Mouse (Mus musculus): Measurements from ENCODE around the gene Cacfd1. TPM values are rescaled to one million over a fixed set of nuclear protein-coding genes. Genes with fewer than 3 reads are reported as not detected.

The Cacfd1 gene
- total RNA-seq, 2 experiments from 2014 or later, result 5.1 to 18.2 TPM

DNA sequence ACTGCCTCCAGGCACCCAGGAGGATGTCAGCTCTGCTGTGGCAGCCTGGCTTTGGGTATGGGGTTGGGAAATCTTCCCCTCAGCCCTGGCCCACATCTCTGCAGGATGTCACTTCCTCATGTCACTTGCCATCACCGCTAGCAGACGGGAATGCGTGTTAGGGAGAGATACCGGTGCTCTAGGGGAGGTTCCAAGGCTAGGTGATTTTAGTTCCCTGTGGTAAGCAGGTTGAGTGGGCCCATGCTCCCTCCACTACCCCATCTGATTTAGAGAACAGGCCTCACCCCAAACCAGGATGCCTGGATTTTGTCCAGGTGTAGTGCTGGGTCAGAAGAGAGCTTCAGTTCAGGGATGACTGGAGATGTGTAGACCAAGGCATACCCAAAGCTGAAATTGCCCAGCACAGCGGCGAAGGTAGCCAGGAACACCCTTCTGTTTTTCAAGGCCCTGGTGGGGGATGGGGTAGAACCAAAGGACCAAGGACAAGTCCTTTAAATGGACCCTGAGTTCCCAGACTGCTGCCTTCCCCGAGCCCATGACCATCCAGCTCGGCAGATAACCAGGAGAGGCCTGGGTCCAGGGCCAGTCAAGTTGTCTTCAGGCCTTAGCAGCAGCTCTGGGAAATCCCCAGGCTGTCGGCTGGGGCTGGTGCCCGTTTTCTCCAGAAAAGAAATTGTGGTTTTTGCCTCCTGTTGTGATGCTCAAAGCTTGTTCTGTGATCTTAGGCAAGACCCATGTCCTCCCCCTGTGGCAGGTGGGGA is 17.3 kb downstream of the Cacfd1 start:
- ATAC-seq (replicated peaks; ENCODE audit: poor library complexity), result peak; percentile 51

DNA sequence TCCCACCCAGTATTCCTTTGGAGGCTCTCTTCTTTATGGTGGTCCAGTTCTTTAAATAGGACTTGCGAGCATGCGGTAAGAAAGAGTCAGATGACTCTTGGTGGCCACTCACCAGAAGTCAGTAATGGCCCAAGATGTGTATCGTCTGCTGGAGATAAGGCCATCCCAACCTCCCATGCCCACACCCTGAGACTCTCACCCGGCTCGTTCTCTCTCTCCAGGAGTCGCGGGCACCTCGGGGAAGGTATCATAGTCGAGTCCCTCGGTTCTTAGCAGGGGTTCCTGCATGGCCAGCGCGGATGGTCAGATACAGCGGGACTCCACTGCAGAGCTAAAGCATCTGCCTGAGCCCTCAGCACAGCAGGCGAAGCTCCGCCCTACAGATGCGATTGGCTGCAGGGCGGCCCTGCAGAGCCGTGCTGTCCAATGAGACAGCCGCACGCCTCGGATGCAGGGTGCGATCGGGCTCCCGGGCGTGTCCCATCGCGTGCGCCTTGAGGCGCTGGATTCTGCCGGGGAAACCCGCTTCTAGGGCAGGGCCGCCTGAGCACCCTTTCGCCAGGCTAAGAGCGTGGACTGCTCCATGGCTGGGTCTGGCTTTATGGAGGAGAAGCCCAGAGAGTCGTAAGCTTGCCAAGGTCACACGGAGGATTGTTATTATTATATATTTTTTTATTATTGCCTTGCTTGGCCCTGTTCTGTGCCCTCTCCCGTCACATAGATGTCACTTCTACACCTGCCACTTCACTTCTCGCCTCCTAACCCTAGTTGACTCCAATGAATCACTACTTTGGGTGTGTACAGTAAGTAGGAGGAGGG is 18.1 kb downstream of the Cacfd1 start, which contains the start of gene Slc2a6:
TSS of gene Slc2a6 (minus strand) at position 381 of the 819 bp plus-strand sequence.
- ATAC-seq (replicated peaks; ENCODE audit: poor library complexity), result peak; percentile 89

DNA sequence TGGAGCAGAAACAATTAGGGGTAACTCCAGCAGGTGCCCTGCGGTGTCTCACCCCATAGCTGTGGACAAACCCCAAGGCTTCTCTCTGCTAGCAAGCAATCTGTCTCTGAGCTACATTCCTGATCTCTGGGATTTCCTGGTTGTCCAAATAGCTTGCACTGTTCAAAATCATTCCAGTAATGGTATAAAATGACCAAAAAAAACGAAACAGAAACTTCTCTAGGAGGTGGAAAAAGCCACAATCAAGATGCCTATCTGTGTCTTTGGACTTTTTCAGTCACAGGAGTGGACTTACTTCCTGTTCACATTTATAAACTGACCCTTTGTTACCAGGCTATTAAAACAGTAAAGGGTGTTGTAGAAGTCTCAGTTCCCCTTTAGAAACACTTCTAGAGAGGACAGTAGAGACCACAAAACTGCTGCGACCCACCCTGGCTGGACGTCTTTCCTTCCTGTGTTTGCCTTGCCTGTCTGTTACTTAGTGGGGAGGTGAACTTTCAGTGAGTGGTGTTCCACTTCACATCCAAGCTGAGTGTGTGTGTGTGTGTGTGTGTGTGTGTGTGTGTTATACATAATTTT is 18.8 kb downstream of the Cacfd1 start:
- ATAC-seq (replicated peaks; ENCODE audit: poor library complexity), result peak; percentile 26

DNA sequence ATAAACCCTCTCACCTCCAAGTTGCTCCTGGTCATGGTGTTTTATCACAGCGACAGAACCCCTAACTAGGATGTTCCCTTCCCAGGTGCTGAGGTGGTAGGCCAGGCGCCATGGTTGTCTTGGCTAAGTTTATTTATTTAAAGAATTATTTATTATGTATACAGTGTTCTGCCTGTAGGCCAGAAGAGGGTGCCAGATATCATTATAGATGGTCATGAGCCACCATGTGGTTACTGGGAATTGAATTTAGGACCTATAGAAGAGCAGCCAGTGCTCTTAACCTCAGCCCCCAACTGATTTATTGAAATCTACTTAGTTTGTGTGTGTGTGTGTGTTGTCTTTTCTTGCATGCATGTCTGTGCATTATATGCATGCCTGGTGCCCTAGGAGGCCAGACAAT is 22.6 kb downstream of the Cacfd1 start:
- no peak for ATAC-seq (replicated peaks; ENCODE audit: poor library complexity)

DNA sequence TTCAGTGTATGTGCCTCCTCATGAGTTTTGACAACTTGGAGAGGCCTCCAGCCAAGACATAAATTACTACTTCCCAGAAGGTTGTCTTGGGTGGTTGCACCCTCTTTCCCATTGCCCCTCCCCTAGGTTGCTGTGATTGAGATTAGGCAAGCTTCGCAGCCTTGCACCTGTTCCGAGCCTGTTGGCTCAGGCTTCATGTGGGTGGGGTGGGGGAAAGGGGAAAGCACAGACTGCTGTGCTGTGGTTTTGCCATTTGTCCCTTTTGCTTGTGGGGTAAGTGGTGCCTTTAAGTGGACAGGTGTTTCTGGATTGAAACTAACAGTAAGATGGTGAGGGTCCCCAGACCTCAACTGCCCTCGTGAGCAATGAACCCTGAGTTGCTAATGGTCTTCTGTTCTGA is 26.3 kb downstream of the Cacfd1 start:
- ATAC-seq (replicated peaks; ENCODE audit: poor library complexity), result no peak

DNA sequence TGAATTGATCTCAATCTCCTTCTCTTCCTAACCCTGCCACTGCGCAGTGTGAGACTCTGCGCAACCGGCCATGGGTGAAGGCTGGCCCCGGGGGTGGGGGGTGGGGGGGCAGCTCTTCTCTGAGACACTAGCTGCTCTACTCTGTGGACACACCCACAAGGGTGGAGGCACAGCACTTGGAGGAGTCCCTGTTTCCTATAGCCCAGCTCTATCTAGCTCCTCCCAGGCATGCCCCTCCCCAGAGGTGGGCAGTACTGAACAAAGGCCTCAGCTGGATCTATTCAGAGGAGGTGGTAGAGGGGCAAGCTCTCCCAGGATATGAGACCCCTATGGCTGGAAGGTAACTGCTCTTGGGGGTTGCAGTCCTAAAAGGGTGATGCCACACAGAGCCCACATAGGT is 27.3 kb downstream of the Cacfd1 start:
- ATAC-seq (replicated peaks; ENCODE audit: poor library complexity), result no peak

DNA sequence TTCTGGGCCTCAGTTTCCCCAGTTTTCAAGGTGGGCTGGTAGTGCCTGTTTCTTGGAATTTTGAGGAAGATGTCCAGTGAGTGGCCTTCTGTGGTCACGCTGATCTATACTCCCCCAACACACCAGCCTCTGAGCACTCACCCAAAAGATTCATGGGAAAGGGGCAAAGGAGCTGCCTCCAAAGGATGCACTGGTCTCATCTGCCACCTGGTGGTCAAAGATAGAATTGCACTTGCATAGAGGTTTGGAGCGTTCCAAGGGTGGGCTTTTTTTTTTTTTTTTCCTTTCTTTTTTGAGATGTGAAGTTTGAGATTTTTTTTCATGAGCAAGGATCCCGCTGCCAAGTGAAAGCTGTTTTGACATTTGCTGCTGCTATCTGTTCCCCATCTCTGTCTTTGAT is 28.9 kb downstream of the Cacfd1 start:
- ATAC-seq (replicated peaks; ENCODE audit: poor library complexity), result peak; percentile 68

DNA sequence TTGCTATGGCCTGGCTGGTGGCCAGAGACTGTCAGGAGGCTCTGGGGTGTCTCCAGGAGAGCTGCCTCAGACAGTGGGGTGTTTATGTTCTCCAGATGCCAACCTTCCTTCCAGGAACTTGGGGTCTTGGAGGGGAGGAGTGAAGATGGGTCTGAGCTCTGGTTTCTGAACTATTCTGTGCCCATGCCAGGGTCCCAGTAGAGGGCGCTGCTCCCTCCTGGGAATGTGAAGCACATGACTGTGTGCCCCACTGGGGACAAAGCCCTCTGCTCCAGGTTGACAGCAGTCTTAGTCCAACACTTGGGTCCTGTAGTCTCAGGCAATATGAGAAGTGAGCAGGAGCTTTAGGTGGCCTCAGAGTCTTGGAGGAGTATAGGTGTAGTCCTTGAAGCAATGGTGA is 29.6 kb downstream of the Cacfd1 start:
- ATAC-seq (replicated peaks; ENCODE audit: poor library complexity), result no peak

DNA sequence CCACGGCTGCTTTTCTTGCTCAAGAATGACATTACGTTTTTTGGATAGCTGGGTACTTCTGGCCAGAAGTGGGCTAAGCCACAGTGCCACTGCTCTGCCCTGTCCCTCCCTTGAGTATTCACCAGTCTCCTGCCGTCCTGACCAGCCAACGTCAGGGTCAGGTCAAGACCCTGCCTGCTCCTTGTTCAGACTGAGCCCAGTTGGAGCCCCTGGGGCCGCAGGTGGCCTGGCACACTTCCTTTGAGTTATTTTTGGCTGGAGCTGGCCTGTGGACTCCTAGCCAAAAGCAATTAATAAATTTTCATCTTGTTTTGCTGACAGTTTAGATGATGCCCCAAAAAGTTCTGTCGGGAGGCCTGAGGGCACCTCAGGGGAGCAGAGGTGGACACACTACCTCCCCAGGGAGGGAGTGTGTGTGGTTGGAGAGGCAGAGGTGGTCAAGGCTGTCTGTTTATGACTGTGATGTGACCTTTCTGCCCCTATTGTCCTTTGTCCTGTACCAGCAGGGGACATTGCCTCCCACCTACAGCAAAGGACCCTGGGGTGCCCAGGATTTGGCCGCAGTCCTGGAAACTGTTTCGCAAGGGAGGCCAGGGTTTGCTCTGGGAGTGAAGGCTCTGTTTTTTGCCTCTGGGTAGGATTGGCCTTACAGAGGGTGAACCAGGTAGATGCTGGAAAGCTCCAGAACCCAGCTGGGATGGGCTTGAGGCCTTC is 32.6 kb downstream of the Cacfd1 start:
- ATAC-seq (replicated peaks; ENCODE audit: poor library complexity), result no peak

DNA sequence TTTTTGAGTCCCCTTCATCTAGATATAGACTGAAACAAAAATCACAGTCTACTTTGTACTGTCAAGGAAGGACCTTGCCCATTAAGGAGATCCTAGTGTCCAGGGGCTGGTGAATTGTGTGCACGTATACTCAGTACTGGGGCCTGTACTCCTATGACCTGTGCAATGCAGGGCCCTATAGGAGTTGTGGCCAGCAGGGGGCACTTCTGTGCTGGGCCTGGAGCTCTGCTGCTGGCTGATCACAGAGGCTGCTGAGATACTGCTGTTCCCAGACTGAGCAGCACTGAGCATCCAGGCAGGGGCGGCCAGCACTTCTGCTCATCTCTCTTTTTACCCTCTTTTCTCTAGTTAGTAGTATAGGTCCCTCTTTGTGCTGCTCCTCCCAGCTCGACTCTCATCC is 33.7 kb downstream of the Cacfd1 start:
- peak; percentile 74 for ATAC-seq (replicated peaks; ENCODE audit: poor library complexity)

DNA sequence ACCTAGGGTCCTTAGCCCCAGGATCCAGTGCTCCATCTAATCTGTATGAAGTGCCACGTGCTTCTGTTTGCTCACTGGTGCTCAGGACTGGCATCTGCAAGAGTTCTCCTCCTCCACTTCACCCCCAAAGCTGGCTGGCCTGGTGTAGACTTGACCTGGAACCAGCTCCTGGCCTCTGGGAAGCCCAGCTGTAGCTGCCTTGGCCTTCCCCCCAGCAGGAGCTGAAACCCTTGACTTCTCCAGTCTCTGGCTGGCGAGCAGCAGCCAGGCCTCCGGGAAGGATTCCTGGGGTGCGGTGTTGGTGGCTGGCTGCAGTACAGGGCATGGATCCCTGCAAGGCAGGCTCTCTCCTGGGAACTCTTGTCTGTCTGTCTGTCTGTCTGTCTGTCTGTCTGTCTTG is 34.4 kb downstream of the Cacfd1 start:
- no peak for ATAC-seq (replicated peaks; ENCODE audit: poor library complexity)

DNA sequence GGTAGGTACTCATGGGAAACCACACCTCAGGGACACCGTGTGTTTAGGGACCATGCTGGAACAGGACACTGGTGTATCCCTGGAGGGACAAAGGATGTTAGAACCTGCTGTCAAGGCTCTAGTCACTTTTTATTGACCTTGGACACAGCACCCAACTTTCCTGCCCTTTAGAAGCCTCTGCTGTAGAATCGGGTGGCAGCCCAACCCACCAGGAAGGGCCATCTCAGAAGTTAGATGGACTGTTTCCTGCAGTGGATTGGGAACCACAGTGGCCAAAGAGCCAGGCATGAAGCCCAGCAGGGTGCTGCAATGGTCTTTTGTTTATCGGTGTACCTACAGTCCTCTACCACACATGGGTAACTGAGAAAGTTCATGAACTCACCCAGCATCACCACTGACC is 34.9 kb downstream of the Cacfd1 start:
- ATAC-seq (replicated peaks; ENCODE audit: poor library complexity), result no peak

DNA sequence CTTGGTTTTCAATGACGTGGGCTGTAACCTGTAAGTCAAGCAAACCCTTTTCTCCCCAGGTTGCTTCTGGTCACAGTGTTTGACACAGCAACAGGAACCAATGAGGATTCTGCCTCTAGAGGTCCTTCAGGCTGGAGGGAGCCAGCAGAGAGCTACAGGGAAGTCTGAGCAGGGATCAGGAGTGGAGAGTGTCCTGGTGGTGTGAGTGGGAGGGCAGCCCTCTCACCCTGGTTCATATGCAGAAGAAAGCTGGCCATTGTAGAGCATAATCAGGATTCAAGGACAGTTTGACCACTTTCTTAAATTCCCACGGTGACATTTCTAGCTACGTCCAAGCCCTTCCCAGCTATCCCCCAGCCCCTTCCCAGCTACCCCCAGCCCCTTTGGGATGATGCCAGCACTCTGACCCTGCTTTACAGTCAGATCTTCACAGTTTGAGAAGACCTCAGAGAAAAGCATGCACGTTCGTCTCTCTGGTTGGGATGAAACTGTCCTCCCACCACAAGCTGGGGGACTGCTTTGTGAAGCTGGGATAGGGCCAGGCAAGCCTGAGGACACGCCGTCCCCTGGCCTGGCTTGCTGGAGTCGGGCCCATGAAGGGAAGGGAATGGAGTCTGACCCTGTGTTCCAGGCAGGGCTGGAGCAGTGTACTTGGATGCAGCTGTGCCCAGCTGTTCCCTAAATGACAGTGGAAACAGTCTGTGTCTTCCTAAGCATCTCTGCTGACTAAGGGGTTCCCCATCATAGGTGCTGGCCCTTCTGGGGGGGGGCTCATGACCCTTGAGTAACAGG is 36.4 kb downstream of the Cacfd1 start:
- no peak for ATAC-seq (replicated peaks; ENCODE audit: poor library complexity)

DNA sequence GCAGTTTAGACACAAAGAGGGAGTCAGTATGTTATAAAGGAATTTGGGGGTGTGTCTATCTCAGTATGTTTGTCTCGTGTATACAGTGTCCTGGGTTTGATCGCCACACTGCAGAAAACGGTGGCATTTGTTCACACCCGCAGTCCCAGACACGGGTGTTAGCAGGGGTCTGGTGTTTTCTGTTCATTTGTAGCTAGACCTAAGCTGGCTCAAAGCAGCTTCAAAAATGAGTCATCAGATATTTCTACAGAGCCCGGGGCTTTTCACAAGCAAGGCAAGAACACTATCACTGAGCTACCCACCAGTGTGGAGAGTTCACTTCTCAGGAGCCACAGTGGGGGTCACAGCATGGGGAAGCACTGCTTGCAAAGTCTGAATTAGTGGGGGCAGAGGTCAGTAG is 39.7 kb downstream of the Cacfd1 start:
- no peak for ATAC-seq (replicated peaks; ENCODE audit: poor library complexity)

DNA sequence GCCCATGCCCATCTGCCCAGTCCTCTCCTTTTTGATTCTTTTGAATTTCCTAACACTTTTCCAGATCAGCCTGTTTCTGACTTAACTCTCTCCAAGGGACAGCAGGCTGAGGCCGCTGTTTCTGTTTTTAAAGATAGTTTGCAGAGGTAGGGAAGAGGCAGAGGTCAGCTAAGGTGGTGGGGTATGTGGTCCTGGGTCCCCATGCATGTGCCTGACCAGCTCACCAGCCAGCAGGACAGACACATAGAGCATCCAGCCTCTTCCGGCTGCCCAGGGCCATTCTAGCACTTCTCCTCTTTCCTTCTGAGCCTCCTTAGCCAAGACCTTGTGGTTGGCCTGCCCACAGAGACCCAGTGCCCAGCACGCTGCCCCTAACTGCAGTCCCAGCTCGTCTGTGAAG is 48.5 kb downstream of the Cacfd1 start:
- no peak for ATAC-seq (replicated peaks; ENCODE audit: poor library complexity)

DNA sequence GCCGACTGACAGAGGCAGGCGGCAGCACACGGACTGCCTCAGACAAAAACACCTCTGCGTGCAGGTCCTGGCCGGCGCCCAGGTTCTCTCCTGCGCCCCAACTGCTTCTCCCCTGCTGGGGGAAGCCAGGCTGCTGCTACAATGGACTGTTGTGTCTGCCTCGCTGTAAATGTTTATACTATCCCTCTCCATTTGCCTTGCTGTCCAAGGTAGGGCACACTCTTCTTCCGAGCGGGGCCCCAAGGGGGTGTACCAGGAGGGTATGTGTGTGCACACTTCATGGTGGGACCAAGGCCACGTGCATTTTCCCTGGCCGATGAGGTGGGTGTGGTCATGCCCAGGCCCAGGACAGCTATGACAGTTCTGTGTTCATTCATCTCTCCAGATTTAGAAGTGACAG is 49.0 kb downstream of the Cacfd1 start:
- no peak for ATAC-seq (replicated peaks; ENCODE audit: poor library complexity)

DNA sequence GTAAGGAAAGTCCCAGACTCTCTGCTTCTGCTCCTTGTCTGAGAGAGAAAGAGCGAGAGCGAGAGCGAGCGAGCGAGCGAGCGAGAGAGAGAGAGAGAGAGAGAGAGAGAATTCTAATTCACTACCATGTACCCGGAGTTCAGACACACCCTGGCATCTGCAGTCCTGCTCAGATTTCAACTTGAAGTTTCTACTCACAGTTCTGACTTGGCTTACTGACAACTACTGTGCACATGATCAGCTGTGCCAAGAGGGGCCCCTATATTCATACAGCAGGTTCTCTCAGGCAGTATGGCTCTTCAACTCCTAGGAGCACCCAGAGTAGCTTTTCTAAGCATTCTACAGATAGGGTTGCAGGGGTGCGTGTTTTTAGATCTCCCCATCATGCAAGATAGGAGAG is 49.5 kb downstream of the Cacfd1 start:
- ATAC-seq (replicated peaks; ENCODE audit: poor library complexity), result no peak

DNA sequence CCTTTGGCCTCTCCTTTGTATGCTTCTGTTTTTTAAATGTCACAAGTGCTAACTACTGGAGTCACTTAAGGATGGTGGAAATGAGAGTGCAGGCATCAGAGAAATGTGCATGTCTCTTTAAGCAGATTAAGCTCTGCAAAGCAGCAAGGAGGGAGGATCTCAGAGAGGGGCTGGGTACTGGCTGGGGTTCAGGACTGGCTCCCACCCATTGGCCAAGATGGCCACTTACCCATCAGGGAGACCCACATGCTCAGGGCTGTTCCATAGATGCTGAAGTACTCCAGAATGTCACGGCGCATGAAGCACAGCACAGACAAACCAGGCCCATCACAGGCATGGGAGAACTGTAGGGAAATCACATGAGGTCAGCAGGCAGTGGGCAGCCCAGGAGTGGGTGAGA is 57.4 kb downstream of the Cacfd1 start:
- ATAC-seq (replicated peaks; ENCODE audit: poor library complexity), result no peak

DNA sequence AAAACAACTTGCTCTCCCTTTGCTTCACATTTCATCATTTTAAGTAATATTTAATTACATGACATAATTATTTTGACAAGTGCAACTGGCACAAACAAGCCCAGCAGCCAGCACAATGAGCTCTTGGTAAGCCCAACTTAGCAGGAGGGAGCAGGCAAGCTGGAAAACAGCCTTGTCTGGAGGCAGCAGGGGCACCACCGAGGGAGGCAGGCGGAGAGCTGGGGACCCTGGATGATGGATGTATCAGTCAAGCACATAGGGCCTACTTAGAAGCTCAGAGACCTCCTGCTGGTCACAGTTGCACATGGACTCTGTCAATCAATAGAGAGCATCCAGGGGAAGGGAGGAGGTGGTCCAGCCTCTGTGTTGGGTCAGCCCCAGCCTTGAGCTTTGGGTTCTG is 58.3 kb downstream of the Cacfd1 start:
- no peak for ATAC-seq (replicated peaks; ENCODE audit: poor library complexity)

DNA sequence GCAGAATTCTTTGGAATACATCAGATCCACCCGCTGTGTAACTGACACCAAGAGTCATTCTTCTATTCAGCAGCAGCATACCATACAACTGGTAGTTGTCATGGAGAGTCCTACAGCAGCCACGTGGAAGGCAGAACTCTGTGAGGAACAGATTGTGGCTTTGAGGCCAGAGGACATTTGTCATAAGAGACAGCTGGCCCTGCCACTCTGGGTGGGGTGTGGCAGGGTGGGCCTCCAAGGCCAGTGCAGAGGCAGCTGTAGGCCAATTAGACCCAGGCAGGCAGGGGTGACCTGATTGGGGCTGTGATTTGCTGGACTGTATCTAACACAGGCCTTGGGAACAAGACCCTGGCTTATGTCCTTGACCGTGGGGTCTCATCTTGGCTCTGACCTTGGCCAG is 59.9 kb downstream of the Cacfd1 start:
- ATAC-seq (replicated peaks; ENCODE audit: poor library complexity), result no peak

All from megakaryocyte progenitor cell, adult 5-6 weeks (primary cell).